Mouse (Mus musculus): Measurements from ENCODE around the gene Atxn2l.

The Atxn2l gene

DNA sequence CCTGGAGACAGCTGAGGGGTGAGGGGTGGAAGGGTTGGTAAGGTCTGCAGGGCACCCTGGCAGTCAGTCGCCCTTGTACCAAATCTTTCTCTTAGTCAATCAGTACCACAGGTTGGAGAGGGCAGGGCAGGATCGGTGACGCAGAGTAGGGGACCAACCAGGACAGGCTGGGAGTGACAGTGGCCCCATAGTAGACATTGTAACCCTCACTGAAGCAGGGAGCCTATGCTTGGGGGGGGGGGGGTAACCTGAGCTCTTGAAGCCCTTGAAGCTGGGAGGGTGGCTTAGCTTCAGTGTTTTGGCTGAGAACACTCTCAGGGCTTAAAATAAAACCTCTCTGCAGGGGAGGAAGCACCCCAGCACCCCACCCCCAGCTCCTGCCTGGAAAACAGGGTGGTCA, 41.6 kb downstream of the Atxn2l start:
- no peak for DNase-seq

DNA sequence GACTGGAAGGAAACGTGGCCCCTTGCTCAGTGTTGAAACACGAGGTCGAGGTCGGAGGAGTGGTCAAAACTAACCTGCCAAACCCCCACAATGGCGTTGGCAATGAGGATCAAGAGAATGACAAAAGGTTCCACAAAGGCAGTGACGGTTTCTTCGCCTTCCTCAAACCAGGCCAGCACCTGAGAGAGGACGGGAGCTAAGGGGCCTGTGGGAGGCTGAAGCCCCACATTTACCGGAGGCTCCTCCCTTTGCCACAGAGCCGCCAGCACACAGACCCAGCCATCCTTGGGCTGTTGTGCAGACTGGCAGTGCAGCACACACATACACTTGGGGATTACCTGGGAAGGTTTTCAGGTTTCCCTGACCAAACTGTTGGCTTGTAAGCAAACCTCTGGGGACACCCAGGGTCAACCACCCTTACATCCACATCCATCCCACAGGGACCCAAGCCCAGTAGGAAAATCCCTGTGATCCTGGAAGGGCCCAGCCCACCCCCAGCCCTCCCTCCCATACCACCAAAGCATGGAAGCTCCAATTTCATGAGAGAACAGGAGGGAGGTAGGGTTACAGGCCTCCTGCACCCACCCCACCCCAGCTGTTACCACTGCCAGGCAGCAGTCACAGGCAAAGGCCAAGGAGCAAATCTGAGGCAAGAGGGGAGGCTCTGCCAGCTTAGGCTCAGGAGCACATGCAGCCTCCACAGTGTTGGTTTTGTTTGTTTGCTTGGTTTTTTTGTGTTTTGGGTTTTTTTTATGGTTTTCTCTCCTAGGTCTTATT, 42.4 kb downstream of the Atxn2l start:
- no peak for DNase-seq

GRCm38 (mm10) chr7:126458844-126459618, 44.2 kb downstream of the Atxn2l start:
- DNase-seq, result no peak

DNA sequence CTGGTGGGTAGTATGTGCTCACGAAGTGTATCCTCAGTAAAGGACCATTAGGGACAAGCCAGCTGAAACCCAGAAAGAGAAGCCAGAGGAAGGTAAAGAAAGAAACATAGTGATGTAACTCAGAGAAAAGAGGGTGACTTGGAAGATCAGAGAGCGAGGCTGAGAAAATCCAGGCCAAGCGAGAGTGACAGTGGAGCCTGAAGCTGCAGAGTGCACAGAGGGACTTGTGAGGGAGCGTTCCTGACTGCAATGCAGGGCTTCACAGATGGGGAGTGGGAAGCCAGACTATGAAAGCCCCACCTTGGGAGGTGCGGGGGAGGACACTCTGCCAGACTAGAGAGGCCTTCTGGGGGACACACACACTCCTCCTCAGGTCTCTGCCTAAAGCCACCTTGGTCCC, 45.0 kb downstream of the Atxn2l start:
- DNase-seq, result no peak

DNA sequence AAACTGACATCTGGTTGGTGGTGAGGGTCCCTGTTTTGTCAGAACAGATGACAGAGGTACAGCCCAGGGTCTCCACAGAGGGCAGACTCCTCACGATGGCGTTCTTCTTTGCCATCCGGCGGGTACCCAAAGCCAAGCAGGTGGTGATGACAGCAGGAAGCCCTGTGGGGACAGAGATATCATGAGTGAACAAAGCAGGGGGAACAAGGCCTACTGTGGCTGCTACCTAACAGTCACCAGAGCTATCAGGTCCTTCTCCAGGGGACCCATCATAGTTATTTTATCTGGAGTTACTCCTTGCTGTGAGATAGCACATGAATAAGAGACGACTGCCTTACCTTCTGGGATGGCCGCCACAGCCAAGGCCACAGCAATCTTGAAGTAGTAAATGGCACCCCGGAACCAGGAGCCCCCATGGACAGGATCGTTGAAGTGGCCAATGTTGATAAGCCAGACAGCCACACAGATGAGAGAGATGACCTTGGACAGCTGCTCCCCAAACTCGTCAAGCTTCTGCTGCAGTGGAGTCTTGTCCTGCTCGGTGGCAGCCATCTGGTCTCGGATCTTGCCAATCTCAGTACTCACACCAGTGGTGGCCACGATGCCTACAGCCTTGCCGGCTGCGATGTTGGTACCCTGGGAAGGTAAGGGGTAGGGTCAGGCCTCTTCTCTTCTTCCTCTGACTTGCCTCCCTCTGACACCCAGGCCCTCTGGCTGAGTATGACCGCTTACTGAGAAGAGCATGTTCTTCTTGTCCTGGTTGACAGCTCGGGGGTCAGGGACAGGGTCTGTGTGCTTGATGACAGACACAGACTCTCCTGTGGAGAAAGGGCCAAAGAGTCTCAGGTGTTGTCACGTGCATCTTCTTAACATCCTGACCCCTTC, 46.6 kb downstream of the Atxn2l start:
- no peak for DNase-seq

DNA sequence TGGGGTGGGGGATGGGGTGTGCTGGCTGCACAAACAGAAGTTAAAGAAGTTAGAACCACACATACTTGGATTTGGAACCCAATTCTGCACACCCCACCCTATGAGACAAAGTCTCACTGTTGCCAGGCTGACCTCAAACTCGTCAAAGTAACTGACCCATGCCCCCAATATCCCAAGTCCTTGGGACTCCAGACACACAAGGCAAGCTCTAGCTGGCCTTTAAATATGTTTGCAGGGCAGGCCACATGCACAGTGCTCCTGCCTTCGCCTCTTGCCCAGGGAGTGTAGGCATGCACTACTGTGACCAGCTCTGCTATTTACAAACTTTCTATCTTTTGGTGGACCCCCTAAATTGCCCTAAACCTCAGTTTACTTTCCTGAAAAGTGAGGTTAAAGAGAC, 48.0 kb downstream of the Atxn2l start:
- no peak for DNase-seq

- DNase-seq, result no peak
Measured at GRCm38 (mm10) chr7:126453861-126454260, 49.4 kb downstream of the Atxn2l start.

DNA sequence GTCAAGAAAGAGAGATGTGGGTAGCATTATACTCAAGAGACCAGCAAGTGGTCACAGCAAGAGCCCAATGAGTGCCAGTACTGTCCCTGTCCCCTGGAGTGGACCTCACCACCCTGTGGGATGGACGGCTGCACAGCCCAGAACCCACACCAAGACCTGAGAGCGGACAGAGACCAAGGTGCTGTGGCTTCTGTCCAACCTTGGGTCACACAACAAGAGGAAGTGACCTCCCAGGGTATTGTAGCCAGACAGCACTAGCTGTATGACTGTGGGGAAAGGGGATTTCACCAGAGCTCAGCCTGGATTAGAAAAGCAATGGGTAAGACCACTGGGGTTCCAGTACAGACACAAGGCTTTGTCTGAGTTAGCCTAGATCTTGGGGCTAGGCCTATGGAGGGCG, 51.0 kb downstream of the Atxn2l start:
- no peak for DNase-seq

DNA sequence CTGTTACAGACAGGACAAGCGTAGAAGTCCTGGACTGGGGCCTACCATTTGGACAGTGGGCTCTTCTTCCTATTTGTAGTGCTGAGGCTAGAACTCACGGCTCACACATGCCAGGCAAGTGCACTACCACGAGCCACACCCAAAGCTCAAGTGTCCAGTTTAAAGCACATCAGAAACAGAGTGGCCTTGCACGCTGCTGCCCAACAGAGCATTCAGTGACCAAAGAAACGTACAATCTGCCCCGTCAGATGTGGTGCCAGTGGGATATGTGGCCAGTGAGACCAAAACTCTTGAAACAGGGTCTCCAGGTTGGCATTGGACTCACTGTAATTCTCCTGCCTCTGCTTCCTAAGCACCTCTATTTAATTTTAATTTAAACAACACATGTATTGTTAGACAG, 52.6 kb downstream of the Atxn2l start:
- no peak for DNase-seq

- no peak for DNase-seq
Measured at GRCm38 (mm10) chr7:126449991-126450390, 53.2 kb downstream of the Atxn2l start.

GRCm38 (mm10) chr7:126448481-126448880, 54.8 kb downstream of the Atxn2l start:
- DNase-seq, result no peak

DNA sequence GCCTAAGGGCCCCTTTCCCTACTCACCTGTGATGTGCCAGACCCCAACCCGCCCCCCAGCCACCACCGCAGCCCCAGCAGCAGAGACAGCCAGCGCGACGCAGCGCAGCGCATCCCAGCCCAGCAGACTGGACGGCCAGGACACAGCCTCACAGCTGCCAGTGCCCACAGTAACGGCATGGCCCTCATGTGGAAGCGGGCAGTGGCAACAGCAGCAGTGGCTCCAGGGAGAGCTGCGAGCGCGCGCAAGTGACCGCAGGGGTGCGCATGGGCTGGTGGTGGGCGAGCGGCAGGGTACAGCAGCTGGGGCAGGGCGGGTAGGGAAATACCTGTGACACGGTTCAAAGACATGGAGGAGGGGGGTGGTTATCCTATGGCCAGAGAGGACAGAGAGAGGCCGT, 57.0 kb downstream of the Atxn2l start:
- DNase-seq, result no peak

DNA sequence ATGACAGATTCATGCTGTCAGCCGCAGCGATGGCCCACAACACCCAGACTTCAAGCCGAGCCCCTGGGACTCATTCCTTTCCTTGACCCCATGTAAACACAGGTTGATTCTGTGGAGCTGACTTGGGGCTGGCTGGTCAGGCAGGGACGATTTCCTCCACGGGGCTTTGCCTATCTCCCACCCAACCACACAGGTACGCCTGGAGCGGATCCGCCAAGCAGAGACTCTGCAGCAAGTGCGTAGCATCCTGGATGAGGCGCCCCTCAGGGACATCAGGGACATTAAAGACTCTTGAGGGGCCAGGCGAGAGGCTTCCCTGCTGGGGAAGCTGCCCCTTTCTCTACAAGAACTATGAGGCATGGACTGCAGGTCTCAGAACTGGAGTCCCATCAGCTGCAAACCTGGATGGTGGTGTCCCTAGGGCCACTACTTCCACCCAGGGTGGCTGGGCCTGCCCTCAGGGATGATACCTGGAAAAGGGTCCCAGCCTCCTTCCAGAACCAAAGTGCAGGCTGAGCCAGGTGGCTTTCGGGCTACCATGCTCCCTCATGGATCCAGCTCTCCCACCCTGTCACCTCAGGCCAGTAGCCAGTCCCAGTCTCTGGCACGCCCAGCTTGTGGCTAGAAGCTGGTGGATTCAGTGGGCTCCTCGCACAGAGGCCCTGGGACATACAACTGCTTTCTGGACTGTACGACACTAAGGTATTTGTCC, 58.0 kb downstream of the Atxn2l start:
- DNase-seq, result no peak

DNA sequence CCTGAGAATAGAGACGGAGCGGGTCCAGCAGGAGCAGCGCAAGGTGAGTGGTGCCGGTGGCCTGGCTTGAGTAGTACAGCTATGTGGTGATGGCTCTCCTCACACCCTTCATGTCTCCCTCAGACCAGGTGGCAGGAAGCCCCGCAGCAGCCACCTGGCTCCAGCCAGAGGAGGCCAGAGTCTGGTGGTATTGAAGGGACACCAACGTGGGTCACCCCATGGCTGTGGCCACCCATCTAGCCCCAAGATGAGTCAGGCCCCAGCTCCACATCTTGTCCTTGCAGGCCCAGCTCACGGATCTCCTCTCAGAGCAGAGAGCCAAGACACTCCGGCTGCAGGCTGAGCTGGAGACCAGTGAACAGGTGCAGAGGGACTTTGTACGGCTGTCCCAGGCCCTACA, 58.7 kb downstream of the Atxn2l start:
- no peak for DNase-seq

DNA sequence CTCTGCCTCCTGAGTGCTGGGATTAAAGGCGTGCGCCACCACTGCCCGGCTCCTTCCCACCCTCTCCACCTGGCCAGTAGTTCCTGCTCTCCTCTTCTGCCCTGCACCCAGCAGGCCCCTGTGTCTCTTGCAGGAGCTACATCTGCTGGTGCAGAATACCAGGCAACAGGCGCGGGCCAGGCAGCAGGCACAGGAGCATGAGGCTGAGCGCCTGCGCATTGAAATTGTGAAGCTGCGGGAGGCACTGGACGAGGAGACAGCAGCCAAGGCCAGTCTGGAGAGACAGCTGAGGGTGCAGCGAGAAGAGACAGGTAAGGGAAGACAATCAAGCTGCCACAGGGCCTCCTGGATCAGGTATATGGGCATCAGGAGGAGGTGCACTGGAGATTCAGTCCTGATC, 59.2 kb downstream of the Atxn2l start:
- DNase-seq, result no peak

All from cerebellum, postnatal 36 days (tissue).